Mouse (Mus musculus) cortical plate, adult 2 months (tissue): ENCODE measurements around the gene Csf2rb2.

Source experiments
- CTCF ChIP-seq: fragments of 200-500 bp; IDR thresholded peaks from 2 replicates; pipeline ENCODE4 v1.5.1; 2011; ENCODE audit warnings: mild to moderate bottlenecking, control low read depth, low read length; ENCODE audit not compliant: insufficient read depth; ENCODE audit errors: extremely low read depth
- POLR2A ChIP-seq: fragments of 200-500 bp; IDR thresholded peaks from 2 replicates; pipeline ENCODE4 v1.6.1; 2011; ENCODE audit warnings: mild to moderate bottlenecking, low read length, control low read depth; ENCODE audit not compliant: insufficient read depth; ENCODE audit errors: extremely low read depth

DNA sequence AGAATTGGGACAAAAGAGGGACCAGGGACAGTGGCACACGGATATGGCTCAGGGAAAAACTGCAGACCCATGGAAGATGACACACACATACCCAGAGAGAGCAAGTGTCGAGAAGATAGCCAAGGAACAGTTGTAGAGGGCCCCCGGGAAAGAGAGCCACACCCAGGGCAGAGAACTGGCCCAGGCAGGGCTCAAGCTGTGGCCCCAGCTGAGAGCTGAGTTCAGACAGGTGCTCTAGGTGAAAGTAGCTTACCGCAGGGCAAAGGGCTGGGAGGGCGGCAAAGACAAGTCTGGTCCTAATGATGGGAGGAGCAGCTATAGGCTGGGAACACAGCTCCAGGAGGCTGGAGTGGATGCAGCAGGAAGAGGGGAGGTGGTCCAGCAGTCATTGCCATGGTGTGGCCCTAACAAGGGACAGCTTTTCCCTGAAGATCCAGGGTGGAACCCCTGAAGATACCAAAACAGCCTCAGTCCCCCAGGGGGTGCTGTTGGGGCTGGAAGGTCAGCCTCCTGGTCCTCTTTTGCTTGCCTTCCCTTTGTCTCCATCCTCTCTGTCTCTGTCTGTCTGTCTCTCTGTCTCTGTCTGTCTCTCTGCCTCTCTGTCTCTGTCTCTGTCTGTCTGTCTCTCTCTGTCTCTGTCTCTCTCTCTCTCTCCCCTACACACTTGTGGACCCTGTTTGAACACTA, 70.6 kb downstream of the Csf2rb2 start:
- no peak for TF ChIP-seq CTCF
- TF ChIP-seq POLR2A, result no peak
